Mouse (Mus musculus): ENCODE measurements around the gene Klhdc8a.

GRCm38 (mm10) chr1:132291706-132292105 lies 6.7 kb upstream of the Klhdc8a start:
- TF ChIP-seq CTCF (IDR thresholded peaks at IDR 0.05; ENCODE audit: borderline replicate concordance, insufficient read depth, low read depth, low read length) = no peak
- TF ChIP-seq POLR2A (IDR thresholded peaks at IDR 0.05; ENCODE audit: borderline replicate concordance, insufficient read depth, low read length) = no peak
